Mouse (Mus musculus) erythroblast, embryonic 14.5 days (primary cell): ENCODE measurements at regions not wholly inside any gene's neighbourhood (a gene's known extent, or its start where the extent isn't known, plus 50 kb on each side); places are given as distances from the start of the nearest gene placed in this dataset.

Experiments
- GATA1 ChIP-seq: IDR thresholded peaks from 2 replicates; pipeline ENCODE4 v1.6.1; 2012; ENCODE audit warnings: low read length, inconsistent platforms, mixed read lengths
- TAL1 ChIP-seq: IDR thresholded peaks from 3 replicates; pipeline ENCODE4 v1.6.1; 2012; ENCODE audit warnings: low read length, inconsistent platforms, mixed read lengths

- TF ChIP-seq GATA1 = no peak
- TF ChIP-seq TAL1 = no peak
Measured at GRCm38 (mm10) chr10:17131763-17132162, 591.3 kb upstream of the Cited2 start.
